Mouse (Mus musculus): ENCODE measurements around the gene Onecut3. TPM values are rescaled to one million over a fixed set of nuclear protein-coding genes. Genes with fewer than 3 reads are reported as not detected.

The Onecut3 gene
- total RNA-seq, 1 experiment from 2014 or later = not detected

GRCm38 (mm10) chr10:80502291-80502690 is 7.7 kb downstream of the Onecut3 start:
- no peak for ATAC-seq (ENCODE audit: extremely low read depth, insufficient number of reproducible peaks, low FRiP score, poor library complexity, severe bottlenecking)

- ATAC-seq (ENCODE audit: extremely low read depth, insufficient number of reproducible peaks, low FRiP score, poor library complexity, severe bottlenecking) = no peak
Measured at GRCm38 (mm10) chr10:80502819-80503314, 8.2 kb downstream of the Onecut3 start.

- ATAC-seq (ENCODE audit: extremely low read depth, insufficient number of reproducible peaks, low FRiP score, poor library complexity, severe bottlenecking) = no peak
Measured at GRCm38 (mm10) chr10:80503599-80504220, 9.1 kb downstream of the Onecut3 start.

DNA sequence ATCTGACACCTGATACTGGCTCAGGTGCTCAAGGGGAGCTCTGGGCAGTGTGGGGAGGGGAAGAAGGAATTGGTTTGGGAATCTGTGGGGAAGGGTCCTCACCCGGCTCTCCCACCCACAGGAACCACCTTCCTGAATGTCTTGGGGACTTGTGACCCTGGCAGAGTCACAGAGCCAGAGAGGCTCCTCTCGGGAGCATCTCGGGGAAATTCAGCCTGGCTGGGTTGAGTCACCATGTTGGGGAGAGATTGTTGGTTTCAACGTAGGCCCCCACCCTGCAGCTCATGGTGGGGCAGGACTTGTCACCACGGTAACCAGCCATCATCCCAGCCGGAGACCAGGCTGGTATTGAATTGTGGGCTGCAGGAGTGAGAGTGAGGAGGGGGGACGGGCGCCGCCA is 10.1 kb downstream of the Onecut3 start:
- ATAC-seq (ENCODE audit: extremely low read depth, insufficient number of reproducible peaks, low FRiP score, poor library complexity, severe bottlenecking) = no peak

DNA sequence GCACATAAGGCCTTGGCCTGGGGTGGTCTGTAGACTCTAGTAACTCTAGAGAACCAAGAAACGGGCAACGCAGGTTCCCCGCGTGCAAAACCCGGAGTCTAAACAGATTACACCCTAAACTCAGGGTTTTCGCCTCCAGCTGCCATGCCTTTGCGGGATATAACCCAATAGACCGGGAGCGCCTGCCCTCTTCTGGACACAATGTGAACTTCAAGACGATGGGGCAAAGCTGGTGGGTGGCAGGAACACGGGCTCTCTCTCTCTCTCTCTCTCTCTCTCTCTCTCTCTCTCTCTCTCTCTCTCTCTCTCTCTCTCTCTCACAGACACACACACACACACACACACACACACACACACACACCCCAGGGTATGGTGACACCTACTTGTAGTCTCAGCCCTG is 11.6 kb downstream of the Onecut3 start:
- ATAC-seq (ENCODE audit: extremely low read depth, insufficient number of reproducible peaks, low FRiP score, poor library complexity, severe bottlenecking) = peak; percentile 65

- ATAC-seq (ENCODE audit: extremely low read depth, insufficient number of reproducible peaks, low FRiP score, poor library complexity, severe bottlenecking) = peak; percentile 76; the same call in 1 of the 2 replicates
Measured at GRCm38 (mm10) chr10:80509412-80510272, 15.0 kb downstream of the Onecut3 start.

GRCm38 (mm10) chr10:80510273-80510660 is 15.6 kb downstream of the Onecut3 start:
- no peak for ATAC-seq (ENCODE audit: extremely low read depth, insufficient number of reproducible peaks, low FRiP score, poor library complexity, severe bottlenecking)

GRCm38 (mm10) chr10:80513739-80514138 is 19.1 kb downstream of the Onecut3 start:
- no peak for ATAC-seq (ENCODE audit: extremely low read depth, insufficient number of reproducible peaks, low FRiP score, poor library complexity, severe bottlenecking)

GRCm38 (mm10) chr10:80519287-80519686 is 24.7 kb downstream of the Onecut3 start:
- no peak for ATAC-seq (ENCODE audit: extremely low read depth, insufficient number of reproducible peaks, low FRiP score, poor library complexity, severe bottlenecking)

- no peak for ATAC-seq (ENCODE audit: extremely low read depth, insufficient number of reproducible peaks, low FRiP score, poor library complexity, severe bottlenecking)
Measured at GRCm38 (mm10) chr10:80523299-80523698, 28.7 kb downstream of the Onecut3 start.

DNA sequence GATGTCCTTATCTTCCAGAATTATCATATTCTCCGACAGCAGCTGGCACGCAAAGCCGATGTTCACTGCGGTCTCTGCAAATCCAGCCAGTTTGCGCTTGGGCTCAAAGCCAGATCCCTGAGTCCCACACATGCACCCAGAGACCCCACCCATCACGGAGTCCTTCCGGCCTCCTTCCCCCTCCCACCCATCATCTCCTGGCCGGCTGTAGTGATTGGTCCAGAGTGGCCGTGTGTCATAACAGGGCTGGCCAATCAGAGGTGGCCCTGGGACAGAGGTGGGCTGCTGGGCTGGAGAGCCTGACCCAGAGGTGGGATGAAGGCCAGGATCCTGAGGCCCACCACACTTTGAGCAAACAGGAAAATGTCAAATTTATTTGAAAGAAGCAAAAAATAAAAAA is 31.5 kb downstream of the Onecut3 start:
- no peak for ATAC-seq (ENCODE audit: extremely low read depth, insufficient number of reproducible peaks, low FRiP score, poor library complexity, severe bottlenecking)

GRCm38 (mm10) chr10:80532783-80533182 is 38.1 kb downstream of the Onecut3 start:
- ATAC-seq (ENCODE audit: extremely low read depth, insufficient number of reproducible peaks, low FRiP score, poor library complexity, severe bottlenecking) = no peak

GRCm38 (mm10) chr10:80533704-80534103 is 39.1 kb downstream of the Onecut3 start:
- ATAC-seq (ENCODE audit: extremely low read depth, insufficient number of reproducible peaks, low FRiP score, poor library complexity, severe bottlenecking) = no peak

DNA sequence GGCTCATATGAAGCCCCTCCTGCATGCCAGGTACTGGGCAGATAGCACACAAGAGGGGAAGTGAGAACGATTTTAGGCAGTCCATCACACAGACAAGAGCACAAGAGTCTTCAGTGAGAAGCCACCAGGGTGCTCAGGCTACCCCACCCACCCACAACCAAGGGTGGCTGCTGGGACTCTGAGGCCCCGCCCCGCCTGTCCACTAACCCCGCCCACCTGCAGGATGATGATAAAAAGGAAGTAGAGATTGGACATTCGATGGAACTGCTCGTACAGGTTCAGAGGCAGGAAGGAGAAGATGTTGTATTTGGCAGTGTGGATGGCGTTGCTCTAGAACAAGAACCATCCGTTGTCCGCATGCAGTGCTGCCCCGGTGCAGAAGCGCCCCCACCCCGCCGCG is 40.4 kb downstream of the Onecut3 start:
- peak; percentile 27; the same call in 1 of the 2 replicates for ATAC-seq (ENCODE audit: extremely low read depth, insufficient number of reproducible peaks, low FRiP score, poor library complexity, severe bottlenecking)

- no peak for ATAC-seq (ENCODE audit: extremely low read depth, insufficient number of reproducible peaks, low FRiP score, poor library complexity, severe bottlenecking)
Measured at GRCm38 (mm10) chr10:80535711-80536110, 41.1 kb downstream of the Onecut3 start.

DNA sequence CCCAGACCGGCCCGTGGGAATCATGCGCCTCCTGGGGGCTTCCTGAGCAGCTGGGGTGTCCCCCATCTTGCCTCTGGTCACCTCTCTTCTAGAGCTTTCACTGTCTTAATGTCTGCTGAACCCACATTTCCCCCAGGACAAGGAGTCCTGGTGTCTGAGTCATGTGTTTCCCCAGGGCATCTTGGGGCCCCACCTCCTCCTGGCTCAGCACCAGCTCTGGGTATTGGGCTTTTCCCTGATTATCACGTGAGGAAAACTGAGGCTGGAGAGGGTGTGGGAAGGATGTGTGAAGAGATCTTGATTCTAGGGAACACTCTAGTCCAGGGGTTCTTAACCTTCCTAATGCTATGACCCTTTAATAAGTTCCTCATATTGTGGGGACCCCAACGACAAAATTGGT is 43.5 kb downstream of the Onecut3 start:
- no peak for ATAC-seq (ENCODE audit: extremely low read depth, insufficient number of reproducible peaks, low FRiP score, poor library complexity, severe bottlenecking)

DNA sequence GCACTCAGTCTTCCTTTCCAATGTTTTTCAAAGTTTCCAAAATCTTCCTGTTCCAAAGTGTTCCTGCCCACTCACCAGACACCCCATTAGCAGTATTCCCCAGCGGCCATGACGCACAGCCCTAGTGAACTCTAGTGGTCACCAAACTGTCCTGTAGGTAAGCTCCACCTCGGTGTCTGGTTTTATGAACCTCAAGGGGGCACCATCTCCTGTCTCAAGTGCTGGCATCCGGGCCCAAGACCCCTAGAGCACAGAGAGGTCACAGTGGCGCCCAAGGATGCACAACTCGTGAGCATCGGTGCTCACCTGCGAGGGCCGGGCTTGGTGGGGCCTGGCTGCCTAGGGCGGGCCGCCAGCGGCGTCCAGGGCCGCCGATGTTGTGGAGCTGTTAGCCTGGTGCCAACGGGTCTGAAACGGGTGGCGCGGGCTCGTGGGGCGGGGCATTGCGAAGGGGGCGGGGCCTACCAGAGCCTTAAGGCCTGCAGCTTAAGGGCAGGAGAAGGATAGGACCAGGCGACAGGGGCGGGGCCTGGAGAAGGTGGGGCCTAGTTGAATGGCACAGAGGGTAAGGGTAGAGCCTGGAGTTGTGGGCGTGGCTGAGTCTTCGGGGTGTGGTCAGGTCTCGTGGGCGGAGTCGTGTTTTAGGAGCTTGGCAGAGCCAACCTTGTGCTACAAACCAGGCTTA is 44.2 kb downstream of the Onecut3 start, which contains the start of gene Atp8b3:
Gene Atp8b3, minus strand, starts transcription at position 415 of the 685 bp plus-strand sequence.
- ATAC-seq (ENCODE audit: extremely low read depth, insufficient number of reproducible peaks, low FRiP score, poor library complexity, severe bottlenecking) = peak; percentile 71

GRCm38 (mm10) chr10:80539493-80539892 is 44.9 kb downstream of the Onecut3 start:
- no peak for ATAC-seq (ENCODE audit: extremely low read depth, insufficient number of reproducible peaks, low FRiP score, poor library complexity, severe bottlenecking)

- no peak for ATAC-seq (ENCODE audit: extremely low read depth, insufficient number of reproducible peaks, low FRiP score, poor library complexity, severe bottlenecking)
Measured at GRCm38 (mm10) chr10:80543873-80544272, 49.2 kb downstream of the Onecut3 start.
